Mouse (Mus musculus) cortical plate, adult 2 months (tissue): ENCODE measurements at regions not wholly inside any gene's neighbourhood (a gene's known extent, or its start where the extent isn't known, plus 50 kb on each side); places are given as distances from the start of the nearest gene placed in this dataset.

ENCODE experiments used
- CTCF ChIP-seq: fragments of 200-500 bp; IDR thresholded peaks from 2 replicates; pipeline ENCODE4 v1.5.1; 2011; ENCODE audit warnings: mild to moderate bottlenecking, control low read depth, low read length; ENCODE audit not compliant: insufficient read depth; ENCODE audit errors: extremely low read depth
- POLR2A ChIP-seq: fragments of 200-500 bp; IDR thresholded peaks from 2 replicates; pipeline ENCODE4 v1.6.1; 2011; ENCODE audit warnings: mild to moderate bottlenecking, low read length, control low read depth; ENCODE audit not compliant: insufficient read depth; ENCODE audit errors: extremely low read depth

DNA sequence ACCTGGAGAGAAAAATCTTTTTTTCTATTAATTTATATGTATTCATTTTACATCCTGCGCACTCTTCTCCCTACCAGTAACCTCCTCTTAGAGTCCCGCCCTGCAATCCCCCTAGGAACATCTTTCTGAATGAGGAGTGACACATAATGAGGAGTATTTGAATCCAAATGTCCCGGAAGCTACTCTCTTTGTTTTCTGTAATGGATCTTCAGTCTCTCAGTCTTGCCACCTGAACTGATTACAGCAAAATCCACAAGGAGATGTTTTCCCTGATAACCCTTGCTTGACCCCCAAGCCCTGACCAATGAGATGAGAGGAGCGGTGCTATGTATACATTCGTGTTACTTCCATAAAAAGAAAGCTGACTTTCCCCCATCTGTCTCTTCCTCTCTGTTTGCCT lies 334.4 kb upstream of the Marcks start:
- TF ChIP-seq CTCF = no peak
- no peak for TF ChIP-seq POLR2A
